Mouse (Mus musculus): ENCODE measurements at regions not wholly inside any gene's neighbourhood (a gene's known extent, or its start where the extent isn't known, plus 50 kb on each side); places are given as distances from the start of the nearest gene placed in this dataset.
"Not testable (repeated sequence)": the region's sequence is repeated elsewhere in the genome, so short reads cannot be mapped to it uniquely, and the experiment has no call there.

GRCm38 (mm10) chr12:77595821-77596220, 357.9 kb downstream of the Fut8 start:
- H3K9me3 ChIP-seq (replicated peaks) = no peaks in the 10 kb centered on the region
- H3K4me1 ChIP-seq = peaks cover 49% of the 10 kb centered on the region
- H3K27ac ChIP-seq = no peak overlapping the region
- no peaks in the 10 kb centered on the region for H3K27me3 ChIP-seq (ENCODE audit: low read depth, poor library complexity, severe bottlenecking)
- H3K4me3 ChIP-seq = no peak overlapping the region
- WGBS = 89% methylated on average over 5 of the region's 5 CpGs
- H3K36me3 ChIP-seq = no peaks in the 10 kb centered on the region
- DNase-seq (ENCODE audit: low spot score) = no peak

- H3K9me3 ChIP-seq (replicated peaks) = no peaks in the 10 kb centered on the region
- no peak overlapping the region for H3K27ac ChIP-seq
- H3K4me3 ChIP-seq = no peak overlapping the region
- H3K36me3 ChIP-seq = no peaks in the 10 kb centered on the region
- H3K27me3 ChIP-seq (ENCODE audit: low read depth, poor library complexity, severe bottlenecking) = no peaks in the 10 kb centered on the region
- H3K4me1 ChIP-seq = peaks cover 49% of the 10 kb centered on the region
- no peak for DNase-seq (ENCODE audit: low spot score)
- WGBS = 70% methylated on average over 3 of the region's 3 CpGs
These were observed 358.8 kb downstream of the Fut8 start for GRCm38 (mm10) chr12:77596676-77597075.

GRCm38 (mm10) chr12:77597627-77598333, 359.9 kb downstream of the Fut8 start:
- 11% methylated on average over 3 of the region's 3 CpGs for WGBS
- Histone ChIP-seq H3K4me1 (peaks cover 53% of the 10 kb centered on the region), H3K27me3 (ENCODE audit: low read depth, poor library complexity, severe bottlenecking) (no peaks in the 10 kb centered on the region), H3K9me3 (replicated peaks) (no peaks in the 10 kb centered on the region), H3K27ac (peak overlapping the region; percentile 47), H3K4me3 (no peak overlapping the region), H3K36me3 (no peaks in the 10 kb centered on the region)
- no peak for DNase-seq (ENCODE audit: low spot score)

GRCm38 (mm10) chr12:77598334-77598715, 360.4 kb downstream of the Fut8 start:
- no peaks in the 10 kb centered on the region for H3K27me3 ChIP-seq (ENCODE audit: low read depth, poor library complexity, severe bottlenecking)
- H3K4me3 ChIP-seq = no peak overlapping the region
- H3K9me3 ChIP-seq (replicated peaks) = no peaks in the 10 kb centered on the region
- no peaks in the 10 kb centered on the region for H3K36me3 ChIP-seq
- H3K4me1 ChIP-seq = peaks cover 53% of the 10 kb centered on the region
- peak overlapping the region; percentile 47 for H3K27ac ChIP-seq
- WGBS = 27% methylated on average over 7 of the region's 7 CpGs
- no peak for DNase-seq (ENCODE audit: low spot score)

- Histone ChIP-seq H3K4me1 (peaks cover 53% of the 10 kb centered on the region), H3K27ac (no peak overlapping the region), H3K4me3 (no peak overlapping the region), H3K36me3 (no peaks in the 10 kb centered on the region), H3K9me3 (replicated peaks) (no peaks in the 10 kb centered on the region), H3K27me3 (ENCODE audit: low read depth, poor library complexity, severe bottlenecking) (no peaks in the 10 kb centered on the region)
- 37% methylated on average over 2 of the region's 2 CpGs for WGBS
- DNase-seq (ENCODE audit: low spot score) = no peak
These were observed 361.5 kb downstream of the Fut8 start for GRCm38 (mm10) chr12:77599391-77599790.

- no peak overlapping the region for H3K27ac ChIP-seq
- WGBS = 92% methylated on average over 12 of the region's 12 CpGs
- no peaks in the 10 kb centered on the region for H3K9me3 ChIP-seq (replicated peaks)
- no peak overlapping the region for H3K4me3 ChIP-seq
- H3K36me3 ChIP-seq = no peaks in the 10 kb centered on the region
- H3K4me1 ChIP-seq = peaks cover 15% of the 10 kb centered on the region
- H3K27me3 ChIP-seq (ENCODE audit: low read depth, poor library complexity, severe bottlenecking) = no peaks in the 10 kb centered on the region
- DNase-seq (ENCODE audit: low spot score) = no peak
These were observed 366.0 kb downstream of the Fut8 start for GRCm38 (mm10) chr12:77603832-77604501.

GRCm38 (mm10) chr12:77617552-77617951, 379.6 kb downstream of the Fut8 start:
- DNase-seq (ENCODE audit: low spot score) = no peak
- Histone ChIP-seq H3K9me3 (replicated peaks) (no peaks in the 10 kb centered on the region), H3K4me1 (0 out of 2 replicates have a peak, but pooled peaks cover 7% of the 10 kb centered on the region), H3K27me3 (ENCODE audit: low read depth, poor library complexity, severe bottlenecking) (no peaks in the 10 kb centered on the region), H3K4me3 (no peak overlapping the region), H3K27ac (no peak overlapping the region), H3K36me3 (no peaks in the 10 kb centered on the region)
- 92% methylated on average over 3 of the region's 3 CpGs for WGBS

GRCm38 (mm10) chr12:77622243-77622642, 384.3 kb downstream of the Fut8 start:
- Histone ChIP-seq H3K4me1 (no peaks in the 10 kb centered on the region), H3K36me3 (no peaks in the 10 kb centered on the region), H3K4me3 (no peak overlapping the region), H3K27me3 (ENCODE audit: low read depth, poor library complexity, severe bottlenecking) (no peaks in the 10 kb centered on the region), H3K27ac (no peak overlapping the region), H3K9me3 (replicated peaks) (no peaks in the 10 kb centered on the region)
- no peak for DNase-seq (ENCODE audit: low spot score)

GRCm38 (mm10) chr12:77624323-77624722, 386.4 kb downstream of the Fut8 start:
- not testable (repeated sequence) for H3K27me3 ChIP-seq (ENCODE audit: low read depth, poor library complexity, severe bottlenecking); DNase-seq (ENCODE audit: low spot score); H3K36me3 ChIP-seq; H3K27ac ChIP-seq; H3K9me3 ChIP-seq (replicated peaks); H3K4me1 ChIP-seq; H3K4me3 ChIP-seq
- WGBS = 88% methylated on average over 14 of the region's 14 CpGs

- no peaks in the 10 kb centered on the region for H3K4me1 ChIP-seq
These were observed 390.5 kb downstream of the Fut8 start for GRCm38 (mm10) chr12:77628358-77628850.

GRCm38 (mm10) chr12:77633981-77634650, 396.2 kb downstream of the Fut8 start:
- Histone ChIP-seq H3K4me1 (peaks cover 9% of the 10 kb centered on the region), H3K9me3 (replicated peaks) (no peaks in the 10 kb centered on the region), H3K36me3 (no peaks in the 10 kb centered on the region), H3K4me3 (no peak overlapping the region), H3K27ac (no peak overlapping the region), H3K27me3 (ENCODE audit: low read depth, poor library complexity, severe bottlenecking) (no peaks in the 10 kb centered on the region)
- 28% methylated on average over 10 of the region's 10 CpGs for WGBS
- no peak for DNase-seq (ENCODE audit: low spot score)

More at GRCm38 (mm10) chr12:77628358-77628850, 390.5 kb downstream of the Fut8 start:
- H3K9me3 ChIP-seq (replicated peaks) = no peaks in the 10 kb centered on the region
- no peaks in the 10 kb centered on the region for H3K36me3 ChIP-seq
- H3K27me3 ChIP-seq (ENCODE audit: low read depth, poor library complexity, severe bottlenecking) = no peaks in the 10 kb centered on the region
- H3K4me3 ChIP-seq = no peak overlapping the region
- no peak for DNase-seq (ENCODE audit: low spot score)
- H3K27ac ChIP-seq = no peak overlapping the region

GRCm38 (mm10) chr12:77638266-77638665, 400.3 kb downstream of the Fut8 start:
- H3K9me3 ChIP-seq (replicated peaks) = no peaks in the 10 kb centered on the region
- no peak overlapping the region for H3K4me3 ChIP-seq
- no peaks in the 10 kb centered on the region for H3K36me3 ChIP-seq
- H3K27ac ChIP-seq = no peak overlapping the region
- 89% methylated on average over 7 of the region's 7 CpGs for WGBS
- H3K27me3 ChIP-seq (ENCODE audit: low read depth, poor library complexity, severe bottlenecking) = no peaks in the 10 kb centered on the region
- DNase-seq (ENCODE audit: low spot score) = no peak
- H3K4me1 ChIP-seq = peaks cover 9% of the 10 kb centered on the region

- Histone ChIP-seq H3K27ac (no peak overlapping the region), H3K27me3 (ENCODE audit: low read depth, poor library complexity, severe bottlenecking) (no peaks in the 10 kb centered on the region), H3K4me1 (peaks cover 4% of the 10 kb centered on the region), H3K36me3 (no peaks in the 10 kb centered on the region), H3K4me3 (no peak overlapping the region), H3K9me3 (replicated peaks) (no peaks in the 10 kb centered on the region)
- WGBS = 76% methylated on average over 4 of the region's 4 CpGs
- no peak for DNase-seq (ENCODE audit: low spot score)
These were observed 404.4 kb downstream of the Fut8 start for GRCm38 (mm10) chr12:77642336-77642735.

Data from limb, embryonic 10.5 days (tissue).